Mouse (Mus musculus) frontal cortex, postnatal 36 days (tissue): ENCODE data around the gene Cntn1.
A peak's percentile ranks its signal among the peaks of the same experiment; 100 is the strongest.
"Not testable (repeated sequence)": the region's sequence is repeated elsewhere in the genome, so short reads cannot be mapped to it uniquely, and the experiment has no call there.

Experiments used
- DNase-seq, 2 experiments: peaks; one replicate each; pipeline ENCODE4 v3.0.0; 2022; ENCODE audit warnings: low spot score in 2 of 2

Cntn1 gene

DNA sequence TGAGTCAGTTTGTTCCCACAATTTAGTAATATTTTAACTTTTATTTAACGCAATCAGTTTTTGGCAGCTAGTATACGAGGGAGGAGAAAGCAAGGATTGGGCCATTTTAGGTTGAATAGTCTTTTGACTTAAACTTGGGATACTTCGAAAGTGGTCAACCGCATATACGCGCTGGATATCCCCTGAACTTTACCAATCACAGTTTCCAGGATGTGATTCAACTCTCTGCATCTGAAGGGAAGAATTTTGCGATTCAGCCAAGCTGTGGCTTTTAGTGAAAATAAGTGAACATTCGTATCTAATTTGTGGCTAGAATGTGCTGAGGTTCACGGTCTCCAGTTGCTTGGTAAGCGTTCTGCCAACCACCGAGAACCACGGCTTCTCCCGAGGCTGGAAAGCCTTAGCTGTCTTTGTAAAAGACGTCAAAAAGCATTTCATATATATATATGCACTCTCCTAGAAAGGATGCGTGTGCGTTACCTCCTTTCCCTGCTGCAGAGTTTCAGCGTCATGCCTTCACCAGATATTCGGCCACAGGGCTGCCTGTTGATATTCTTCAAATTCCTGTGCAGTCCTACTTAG lies 217.9 kb downstream of the Cntn1 start:
- DNase-seq: no peak

GRCm38 (mm10) chr15:92271801-92272365 lies 220.9 kb downstream of the Cntn1 start:
- DNase-seq: no peak

- DNase-seq: peak in 1 of 2 experiments; percentile 22
Observed at GRCm38 (mm10) chr15:92276826-92277225, 225.9 kb downstream of the Cntn1 start.

- no peak for DNase-seq
Observed at GRCm38 (mm10) chr15:92277984-92278383, 227.0 kb downstream of the Cntn1 start.

DNA sequence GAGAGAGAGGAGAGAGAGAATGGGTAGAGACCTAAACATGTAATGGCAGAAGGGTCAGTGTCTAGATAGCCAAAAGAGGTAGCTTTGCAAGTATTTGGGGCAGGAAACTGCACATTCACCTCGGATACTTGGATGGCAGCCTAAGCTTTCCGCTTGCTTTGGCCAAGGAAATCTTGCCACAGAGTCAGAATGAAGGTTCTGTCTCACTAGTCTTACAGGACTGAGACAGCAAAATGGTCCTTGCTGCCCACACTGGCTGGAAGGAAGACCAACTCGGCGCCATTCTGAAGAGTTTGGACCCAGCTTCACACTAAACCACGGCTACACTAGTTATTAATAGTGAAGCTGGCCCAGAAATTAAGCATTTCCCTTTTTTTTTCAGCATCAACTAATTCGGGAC lies 230.0 kb downstream of the Cntn1 start:
- no peak for DNase-seq

DNA sequence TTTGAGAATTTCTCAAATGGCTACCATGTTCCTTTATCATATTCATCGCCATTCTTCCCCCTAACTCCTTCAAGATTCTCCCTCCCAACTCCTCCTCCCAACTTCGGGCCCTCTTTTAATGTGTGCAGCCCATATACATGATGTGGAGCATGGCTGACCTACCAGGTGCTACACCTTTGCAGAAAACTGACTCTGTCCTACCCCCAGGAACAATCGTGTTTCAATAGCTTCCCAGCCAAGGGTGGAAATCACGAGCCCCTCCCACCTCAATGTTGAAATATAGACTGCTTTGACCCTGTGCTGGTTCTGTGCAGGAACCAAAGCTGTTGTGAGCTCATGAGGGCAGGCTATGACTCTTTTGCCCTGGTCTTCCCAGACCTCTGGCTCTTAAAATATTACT lies 236.7 kb downstream of the Cntn1 start:
- DNase-seq: no peak

- DNase-seq: no peak
Observed at GRCm38 (mm10) chr15:92296479-92296878, 245.5 kb downstream of the Cntn1 start.

- DNase-seq: peak; percentile 31 to 46
Observed at GRCm38 (mm10) chr15:92302796-92303195, 251.8 kb downstream of the Cntn1 start.

DNA sequence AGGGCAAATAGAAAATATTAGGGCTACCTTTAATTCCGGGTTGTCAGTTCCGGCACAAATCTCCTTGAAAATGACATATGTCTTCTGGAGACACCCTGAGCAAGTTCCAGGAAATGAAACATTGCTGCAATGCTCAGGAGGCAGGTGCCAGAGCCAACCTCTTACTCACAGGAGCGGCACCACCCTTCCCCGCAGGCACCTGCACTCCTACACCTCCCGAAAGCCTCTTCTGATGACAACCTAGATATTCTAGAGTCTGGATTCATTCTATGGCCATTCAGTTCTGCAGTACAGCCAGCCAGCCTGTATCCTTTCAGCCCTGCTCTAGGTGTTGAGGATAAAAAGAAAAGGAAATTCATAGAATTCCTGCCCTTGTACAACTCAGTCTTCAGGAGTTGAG lies 253.3 kb downstream of the Cntn1 start:
- DNase-seq: no peak

DNA sequence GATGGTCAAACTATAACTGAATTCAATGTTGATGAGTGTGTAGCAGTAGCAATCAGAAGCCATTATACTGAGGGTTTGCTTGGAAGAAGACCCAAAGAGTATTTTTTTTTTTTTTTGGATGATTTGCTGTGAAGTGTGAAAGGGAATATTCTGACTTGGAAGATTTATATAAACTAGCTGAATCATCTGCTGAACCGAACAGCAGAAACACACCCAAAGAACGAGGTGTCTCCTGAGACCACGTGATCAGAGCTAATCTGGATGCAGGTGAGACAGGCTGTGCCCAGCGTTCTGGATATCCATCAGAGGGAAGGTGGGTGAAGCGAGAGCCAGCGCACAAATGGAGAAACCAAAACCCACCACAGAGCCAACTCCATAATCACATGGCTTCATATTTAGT lies 271.0 kb downstream of the Cntn1 start:
- DNase-seq: peak; percentile 13 to 21

- no peak for DNase-seq
Observed at GRCm38 (mm10) chr15:92327111-92327510, 276.1 kb downstream of the Cntn1 start.

GRCm38 (mm10) chr15:92340253-92340652 lies 289.3 kb downstream of the Cntn1 start:
- no peak for DNase-seq

GRCm38 (mm10) chr15:92341424-92341823 lies 290.5 kb downstream of the Cntn1 start:
- DNase-seq: no peak

DNA sequence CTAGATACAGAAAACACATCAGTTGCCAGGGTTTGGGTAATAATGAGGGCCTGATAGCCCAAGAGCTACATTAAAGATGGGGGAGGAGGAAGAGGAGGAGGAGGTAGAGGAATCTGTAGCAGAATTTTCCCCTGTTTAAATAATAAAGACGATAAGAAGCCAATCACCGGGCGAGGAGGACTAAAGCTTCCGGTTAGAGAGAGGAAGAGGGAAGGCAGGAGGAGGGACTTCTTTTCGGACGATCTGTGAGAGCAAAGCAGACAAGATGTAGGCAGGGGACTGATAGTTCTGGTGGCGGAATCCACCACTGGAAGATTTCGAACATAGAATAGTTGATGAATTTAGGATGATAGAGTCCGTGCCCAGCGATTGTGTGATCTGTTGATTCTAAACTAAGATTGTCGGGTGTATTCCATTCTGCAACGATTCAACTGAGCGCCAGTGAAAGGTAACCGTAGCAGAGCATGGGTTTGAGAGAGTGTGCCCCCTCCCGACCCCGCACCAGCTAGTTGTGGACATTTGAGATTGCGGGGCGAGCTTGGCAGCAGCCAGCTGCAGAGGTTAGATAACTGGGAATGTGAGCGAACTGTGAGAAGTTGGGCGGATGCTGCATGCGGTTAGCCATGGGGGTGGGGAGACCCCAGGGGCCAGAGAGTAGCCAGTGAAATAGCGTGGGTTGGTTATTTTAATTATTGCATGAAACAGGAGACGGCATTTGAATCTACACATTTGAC lies 293.3 kb downstream of the Cntn1 start:
- DNase-seq: no peak

- no peak for DNase-seq
Observed at GRCm38 (mm10) chr15:92347426-92347825, 296.5 kb downstream of the Cntn1 start.

DNA sequence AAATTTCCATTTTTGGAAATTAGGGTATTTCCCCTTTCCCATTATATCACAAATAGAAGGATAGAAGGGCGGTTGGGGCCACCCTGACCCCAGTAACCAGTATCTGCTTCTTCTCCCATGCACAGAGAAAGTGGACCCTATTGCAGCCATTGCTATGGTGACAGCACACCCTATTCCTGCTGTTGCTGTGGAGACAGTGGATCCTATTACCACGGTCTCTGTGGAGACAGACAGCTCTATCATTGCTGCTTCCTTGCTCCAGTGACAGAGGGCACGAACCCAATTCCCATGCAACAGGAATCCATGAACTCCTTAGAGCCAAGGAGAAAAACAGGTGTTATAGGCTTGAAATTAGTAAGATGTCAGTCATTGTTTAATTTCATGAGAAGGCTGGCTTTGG lies 296.9 kb downstream of the Cntn1 start:
- peak in 1 of 2 experiments; percentile 24 for DNase-seq

- not testable (repeated sequence) for DNase-seq
Observed at GRCm38 (mm10) chr15:92348453-92348852, 297.5 kb downstream of the Cntn1 start.

GRCm38 (mm10) chr15:92364153-92364552 lies 313.2 kb downstream of the Cntn1 start:
- peak in 1 of 2 experiments; percentile 40 for DNase-seq

GRCm38 (mm10) chr15:92364592-92364991 lies 313.6 kb downstream of the Cntn1 start:
- DNase-seq: no peak
